Mouse (Mus musculus) hindbrain, embryonic 11.5 days (tissue): ENCODE measurements around the gene Treml4. TPM values are rescaled to one million over a fixed set of nuclear protein-coding genes. Genes with fewer than 3 reads are reported as not detected.

Experiments used
- ATAC-seq: fragments of 200-750 bp; cut with Nextera tagmentation; 2 replicates; pipeline ENCODE4 v1.8.0; 2017; ENCODE audit warnings: mild to moderate bottlenecking, moderate TSS enrichment, moderate library complexity; ENCODE audit not compliant: low FRiP score
- DNase-seq: peaks from one replicate; pipeline ENCODE4 v3.0.0-alpha.2; 2015; ENCODE audit warnings: low spot score
- H3K27ac ChIP-seq: fragments of 300-500 bp; sonication (generic); 2 replicates; pipeline ENCODE4 v1.5.1; 2014; ENCODE audit warnings: mild to moderate bottlenecking, low read depth, low read length
- H3K27me3 ChIP-seq: fragments of 300-500 bp; sonication (generic); 2 replicates; pipeline ENCODE4 v1.6.1; 2014; ENCODE audit warnings: mild to moderate bottlenecking, low read length, moderate library complexity, mixed read lengths; ENCODE audit not compliant: control insufficient read depth, insufficient read depth
- H3K36me3 ChIP-seq: fragments of 300-500 bp; sonication (generic); 2 replicates; pipeline ENCODE4 v1.6.1; 2014; ENCODE audit warnings: mild to moderate bottlenecking, low read length, moderate library complexity, mixed read lengths; ENCODE audit not compliant: control insufficient read depth, insufficient read depth
- H3K4me1 ChIP-seq: fragments of 300-500 bp; sonication (generic); replicated peaks from 2 replicates; pipeline ENCODE4 v1.6.1; 2014; ENCODE audit warnings: low read length, mixed read lengths; ENCODE audit not compliant: control insufficient read depth, insufficient read depth
- H3K4me2 ChIP-seq: fragments of 300-500 bp; sonication (generic); replicated peaks from 2 replicates; pipeline ENCODE4 v1.6.1; 2014; ENCODE audit warnings: mild to moderate bottlenecking, low read depth, low read length
- H3K4me3 ChIP-seq: fragments of 300-500 bp; sonication (generic); 2 replicates; pipeline ENCODE4 v1.5.1; 2014; ENCODE audit warnings: low read depth, low read length
- H3K9ac ChIP-seq: fragments of 300-500 bp; sonication (generic); 2 replicates; pipeline ENCODE4 v1.6.1; 2014; ENCODE audit warnings: low read depth, low read length
- H3K9me3 ChIP-seq: fragments of 300-500 bp; sonication (generic); 2 replicates; pipeline ENCODE4 v1.6.1; 2016; ENCODE audit warnings: low read length; ENCODE audit not compliant: control insufficient read depth
- WGBS: fragments of 180-500 bp; shearing (Covaris S2); extraction: QIAGEN DNeasy Blood & Tissue Kit; methylation state at CpG from one replicate; pipeline ENCODE4 v1.1.7; 2014; 5-methylcytosine and 5-hydroxymethylcytosine counted together
- polyA plus RNA-seq: library from polyadenylated mRNA; unstranded; fragments of >200 nt; fragmentation: Nextera tagmentation; extraction: Ambion mirVana; gene quantifications from 2 replicates; pipeline ENCODE4 v1.2.1, GENCODE M21; 2014

Treml4 gene
- polyA plus RNA-seq, 1 experiment from 2014 or later = 0.34 TPM

GRCm38 (mm10) chr17:48267591-48267990, 3.5 kb downstream of the Treml4 start:
- Histone ChIP-seq H3K4me3 (no peak overlapping the region), H3K27ac (no peak overlapping the region), H3K27me3 (no peaks in the 10 kb centered on the region), H3K36me3 (no peaks in the 10 kb centered on the region), H3K4me1 (no peaks in the 10 kb centered on the region), H3K4me2 (no peak overlapping the region), H3K9me3 (no peaks in the 10 kb centered on the region), H3K9ac (no peak overlapping the region)
- DNase-seq (no peak), ATAC-seq (no peak)
- 92% methylated on average over 1 of the region's 1 CpGs for WGBS

- no peak for DNase-seq
- no peak for ATAC-seq
Observed at GRCm38 (mm10) chr17:48268276-48268675, 4.2 kb downstream of the Treml4 start.

DNA sequence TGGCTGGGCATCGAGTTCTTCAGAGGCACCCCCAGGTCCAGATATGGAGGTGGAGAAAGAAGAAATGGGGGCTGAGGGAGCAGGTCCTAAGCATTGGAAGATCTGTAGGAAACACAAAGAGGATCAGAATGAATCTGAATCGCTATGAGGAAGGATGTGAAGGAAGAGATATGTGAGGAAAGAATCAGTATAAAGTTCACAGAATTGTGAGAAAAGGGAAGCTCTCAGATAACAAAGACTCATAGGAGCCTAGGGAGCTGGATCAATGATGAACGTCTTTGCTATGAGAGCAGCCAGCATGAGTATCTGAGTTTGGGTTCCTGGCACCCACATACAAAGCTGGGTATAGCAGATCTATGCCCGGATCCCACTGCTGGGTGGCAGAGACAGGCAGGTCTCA, 5.7 kb downstream of the Treml4 start:
- 72% methylated on average over 4 of the region's 4 CpGs for WGBS
- Histone ChIP-seq H3K27me3 (no peaks in the 10 kb centered on the region), H3K4me1 (no peaks in the 10 kb centered on the region), H3K4me3 (no peak overlapping the region), H3K9ac (no peak overlapping the region), H3K27ac (no peak overlapping the region), H3K36me3 (no peaks in the 10 kb centered on the region), H3K4me2 (no peak overlapping the region), H3K9me3 (no peaks in the 10 kb centered on the region)
- no peak for DNase-seq
- no peak for ATAC-seq

More at GRCm38 (mm10) chr17:48268276-48268675, 4.2 kb downstream of the Treml4 start:
- no peaks in the 10 kb centered on the region for H3K36me3 ChIP-seq
- no peaks in the 10 kb centered on the region for H3K9me3 ChIP-seq
- no peaks in the 10 kb centered on the region for H3K27me3 ChIP-seq
- no peaks in the 10 kb centered on the region for H3K4me1 ChIP-seq
- no peak overlapping the region for H3K9ac ChIP-seq
- no peak overlapping the region for H3K4me3 ChIP-seq
- no peak overlapping the region for H3K4me2 ChIP-seq
- no peak overlapping the region for H3K27ac ChIP-seq

GRCm38 (mm10) chr17:48272158-48272557, 8.1 kb downstream of the Treml4 start:
- Histone ChIP-seq H3K9ac (no peak overlapping the region), H3K27me3 (no peaks in the 10 kb centered on the region), H3K4me2 (no peak overlapping the region), H3K9me3 (no peaks in the 10 kb centered on the region), H3K4me3 (no peak overlapping the region), H3K27ac (no peak overlapping the region), H3K4me1 (no peaks in the 10 kb centered on the region), H3K36me3 (no peaks in the 10 kb centered on the region)
- ATAC-seq (no peak), DNase-seq (no peak)
- whole genome bisulfite sequencing = 74% methylated on average over 5 of the region's 5 CpGs

DNA sequence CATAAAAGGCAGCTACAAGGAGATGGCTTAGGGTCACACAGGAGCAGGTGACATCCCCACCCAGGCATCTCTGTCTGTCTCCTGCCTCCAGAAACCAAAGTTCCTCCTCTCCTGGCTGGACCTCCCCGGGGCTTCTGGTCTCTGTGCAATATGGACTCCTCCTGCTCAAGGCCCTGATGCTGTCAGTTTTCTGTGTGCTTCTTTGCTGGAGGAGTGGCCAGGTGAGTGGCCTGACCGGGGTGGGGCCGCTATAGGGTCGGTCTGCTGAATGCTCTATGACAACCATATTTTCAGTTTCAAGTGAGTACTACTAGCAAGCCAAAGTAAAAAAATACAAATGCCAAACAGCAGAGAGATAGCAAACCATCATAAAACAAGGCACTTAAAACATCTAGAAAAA, 8.5 kb downstream of the Treml4 start:
- H3K4me2 ChIP-seq = no peak overlapping the region
- no peak overlapping the region for H3K9ac ChIP-seq
- no peaks in the 10 kb centered on the region for H3K27me3 ChIP-seq
- H3K9me3 ChIP-seq = no peaks in the 10 kb centered on the region
- H3K4me1 ChIP-seq = no peaks in the 10 kb centered on the region
- ATAC-seq (no peak), DNase-seq (no peak)
- H3K36me3 ChIP-seq = no peaks in the 10 kb centered on the region
- no peak overlapping the region for H3K27ac ChIP-seq
- no peak overlapping the region for H3K4me3 ChIP-seq
- 91% methylated on average over 4 of the region's 4 CpGs for WGBS

- WGBS = 76% methylated on average over 4 of the region's 4 CpGs
- Histone ChIP-seq H3K9ac (no peak overlapping the region), H3K36me3 (no peaks in the 10 kb centered on the region), H3K27ac (no peak overlapping the region), H3K4me2 (no peak overlapping the region), H3K4me1 (no peaks in the 10 kb centered on the region), H3K4me3 (no peak overlapping the region), H3K27me3 (no peaks in the 10 kb centered on the region), H3K9me3 (no peaks in the 10 kb centered on the region)
- ATAC-seq = no peak
- DNase-seq = no peak
Observed at GRCm38 (mm10) chr17:48274098-48274497, 10.0 kb downstream of the Treml4 start.

DNA sequence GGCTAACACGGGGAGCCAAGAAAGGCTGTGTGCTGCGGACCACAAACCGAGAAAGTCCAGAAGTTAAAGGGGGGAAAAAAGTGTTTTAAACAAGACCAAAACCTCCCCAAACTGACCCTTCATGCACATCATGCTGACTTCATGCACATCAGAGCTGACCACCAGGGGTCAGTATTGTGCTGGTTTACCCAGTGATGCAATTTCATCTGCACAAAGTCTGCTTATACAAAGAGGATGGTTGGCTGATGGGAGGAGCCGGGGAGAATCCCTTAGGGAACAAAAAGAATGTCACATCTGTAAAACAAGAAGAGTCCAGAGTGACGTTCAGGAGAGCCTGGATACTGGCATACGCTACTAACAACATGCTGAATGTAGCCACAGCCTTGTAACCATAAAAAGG, 10.8 kb downstream of the Treml4 start:
- no peaks in the 10 kb centered on the region for H3K27me3 ChIP-seq
- no peak overlapping the region for H3K27ac ChIP-seq
- no peaks in the 10 kb centered on the region for H3K36me3 ChIP-seq
- H3K9ac ChIP-seq = no peak overlapping the region
- peak; percentile 35; the same call in 1 of the 2 replicates for ATAC-seq
- no peaks in the 10 kb centered on the region for H3K9me3 ChIP-seq
- DNase-seq = peak; percentile 88
- no peak overlapping the region for H3K4me3 ChIP-seq
- H3K4me1 ChIP-seq = no peaks in the 10 kb centered on the region
- WGBS = 33% methylated on average over 6 of the region's 6 CpGs
- no peak overlapping the region for H3K4me2 ChIP-seq

DNA sequence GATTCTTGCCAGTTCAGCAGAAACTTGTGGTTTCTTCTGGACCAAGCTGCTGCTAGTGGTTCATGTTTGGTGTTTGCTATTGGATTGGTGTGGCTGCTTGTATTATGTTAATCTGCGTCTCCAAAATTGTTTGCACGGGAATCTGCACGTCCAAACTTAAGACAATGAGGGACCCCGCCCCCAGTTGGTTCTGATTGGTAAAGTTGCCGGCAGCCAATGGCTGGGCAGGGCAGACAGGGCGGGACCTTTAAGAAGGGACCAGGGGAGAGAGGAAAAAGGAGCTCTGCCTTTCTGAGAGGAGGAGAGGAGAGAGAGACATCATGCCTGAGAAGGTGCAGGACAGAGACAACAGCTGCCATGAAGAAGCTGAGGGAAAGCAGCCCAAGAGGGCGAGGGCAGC, 11.6 kb downstream of the Treml4 start:
- H3K4me3 ChIP-seq = no peak overlapping the region
- WGBS = 64% methylated on average over 7 of the region's 7 CpGs
- H3K36me3 ChIP-seq = no peaks in the 10 kb centered on the region
- no peak overlapping the region for H3K9ac ChIP-seq
- DNase-seq = no peak
- H3K4me2 ChIP-seq = no peak overlapping the region
- no peaks in the 10 kb centered on the region for H3K9me3 ChIP-seq
- H3K27me3 ChIP-seq = no peaks in the 10 kb centered on the region
- no peak for ATAC-seq
- no peaks in the 10 kb centered on the region for H3K4me1 ChIP-seq
- no peak overlapping the region for H3K27ac ChIP-seq

DNA sequence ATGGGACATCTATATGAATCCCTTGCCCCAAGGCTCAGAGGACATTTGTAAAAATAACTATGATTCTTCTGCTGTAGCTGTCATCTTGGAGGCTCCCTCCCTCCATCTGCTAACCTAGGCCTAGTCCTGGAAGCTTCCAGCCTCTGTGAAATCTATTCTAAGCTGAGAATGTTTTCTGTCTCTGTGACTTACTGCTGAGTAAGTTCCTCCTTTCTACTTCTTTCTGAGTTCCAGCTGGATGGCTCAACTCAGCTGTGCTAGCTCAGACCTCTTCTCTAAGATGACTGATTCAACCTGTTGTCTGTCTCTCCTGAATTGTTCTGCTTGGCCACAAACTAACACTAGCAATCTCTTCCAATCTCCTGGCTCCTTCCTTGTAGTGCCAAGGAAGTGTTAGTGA, 14.3 kb downstream of the Treml4 start:
- H3K4me2 ChIP-seq = no peak overlapping the region
- no peaks in the 10 kb centered on the region for H3K27me3 ChIP-seq
- no peak overlapping the region for H3K4me3 ChIP-seq
- H3K4me1 ChIP-seq = peaks cover 3% of the 10 kb centered on the region; the same call in 1 of the 2 replicates
- no peaks in the 10 kb centered on the region for H3K9me3 ChIP-seq
- no peak for DNase-seq
- ATAC-seq = no peak
- no peaks in the 10 kb centered on the region for H3K36me3 ChIP-seq
- H3K27ac ChIP-seq = no peak overlapping the region
- no peak overlapping the region for H3K9ac ChIP-seq
